Mouse (Mus musculus) heart, embryonic 15.5 days (tissue): ENCODE measurements around the gene Fbxo7. TPM values are rescaled to one million over a fixed set of nuclear protein-coding genes. Genes with fewer than 3 reads are reported as not detected.
"Not testable (repeated sequence)": the region's sequence is repeated elsewhere in the genome, so short reads cannot be mapped to it uniquely, and the experiment has no call there.

ENCODE experiments used
- ATAC-seq: fragments of 200-750 bp; cut with Nextera tagmentation; replicated peaks from 2 replicates; pipeline ENCODE4 v1.8.0; 2017; ENCODE audit warnings: low read depth, moderate TSS enrichment; ENCODE audit not compliant: insufficient number of reproducible peaks, insufficient read depth, low FRiP score
- H3K27ac ChIP-seq: fragments of 300-500 bp; sonication (generic); 2 replicates; pipeline ENCODE4 v1.5.1; 2015; ENCODE audit warnings: mild to moderate bottlenecking, inconsistent platforms
- H3K27me3 ChIP-seq: fragments of 300-500 bp; sonication (generic); 2 replicates; pipeline ENCODE4 v1.6.1; 2015; ENCODE audit warnings: inconsistent platforms
- H3K36me3 ChIP-seq: fragments of 300-500 bp; sonication (generic); 2 replicates; pipeline ENCODE4 v1.6.1; 2015; ENCODE audit warnings: mild to moderate bottlenecking, inconsistent platforms
- H3K4me1 ChIP-seq: fragments of 300-500 bp; sonication (generic); replicated peaks from 2 replicates; pipeline ENCODE4 v1.6.1; 2015; ENCODE audit warnings: inconsistent platforms
- H3K4me2 ChIP-seq: fragments of 300-500 bp; sonication (generic); 2 replicates; pipeline ENCODE4 v1.6.1; 2015; ENCODE audit warnings: inconsistent platforms, mild to moderate bottlenecking, moderate library complexity
- H3K4me3 ChIP-seq: fragments of 300-500 bp; sonication (generic); 2 replicates; pipeline ENCODE4 v1.5.1; 2015; ENCODE audit warnings: mild to moderate bottlenecking, inconsistent platforms
- H3K9ac ChIP-seq: fragments of 300-500 bp; sonication (generic); 2 replicates; pipeline ENCODE4 v1.6.1; 2015; ENCODE audit warnings: mild to moderate bottlenecking, inconsistent platforms
- H3K9me3 ChIP-seq: fragments of 300-500 bp; sonication (generic); replicated peaks from 2 replicates; pipeline ENCODE4 v1.6.1; 2016; ENCODE audit warnings: inconsistent platforms
- WGBS: fragments of 180-500 bp; shearing (Covaris S2); methylation state at CpG from one replicate; pipeline ENCODE4 v1.1.7; 2015; ENCODE audit warnings: mixed read lengths; 5-methylcytosine and 5-hydroxymethylcytosine counted together
- polyA plus RNA-seq: library from polyadenylated mRNA; unstranded; fragments of >200 nt; fragmentation: Nextera tagmentation; extraction: Ambion mirVana; gene quantifications from 2 replicates; pipeline ENCODE4 v1.2.1, GENCODE M21; 2015

Fbxo7 gene
- polyA plus RNA-seq, 1 experiment from 2014 or later: 18.2 TPM

DNA sequence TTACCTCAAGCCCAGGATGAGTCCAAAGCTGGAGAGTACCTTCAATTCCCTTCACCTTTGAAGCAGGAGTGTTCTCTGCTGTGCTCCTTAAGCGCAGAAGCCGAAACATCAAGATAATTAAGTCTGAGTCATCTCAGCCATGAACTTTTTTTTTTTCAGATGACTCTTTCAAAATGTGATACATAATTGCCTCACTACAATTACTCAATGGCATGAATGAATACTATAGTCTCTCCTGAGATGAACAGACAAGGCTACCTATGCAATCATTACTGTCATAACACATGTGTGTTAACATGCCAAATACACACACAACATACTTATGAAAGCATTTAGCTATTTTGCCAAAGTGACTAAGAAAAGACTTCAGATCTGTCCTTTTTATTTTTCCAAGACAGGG, 10.0 kb upstream of the Fbxo7 start, which contains the start of gene Bpifc:
Gene Bpifc (minus strand): TSS at position 115 of the 400 bp plus-strand sequence.
- Histone ChIP-seq H3K9ac (no peak within 1 kb of the TSS), H3K36me3 (no peaks in the 10 kb centered on the region), H3K27ac (no peak within 1 kb of the TSS), H3K4me3 (no peak within 1 kb of the TSS), H3K27me3 (no peaks in the 10 kb centered on the region), H3K9me3 (no peaks in the 10 kb centered on the region), H3K4me2 (no peak within 1 kb of the TSS), H3K4me1 (no peaks in the 10 kb centered on the region)
- WGBS: 87% methylated on average over 2 of the region's 2 CpGs
- no peak for ATAC-seq

DNA sequence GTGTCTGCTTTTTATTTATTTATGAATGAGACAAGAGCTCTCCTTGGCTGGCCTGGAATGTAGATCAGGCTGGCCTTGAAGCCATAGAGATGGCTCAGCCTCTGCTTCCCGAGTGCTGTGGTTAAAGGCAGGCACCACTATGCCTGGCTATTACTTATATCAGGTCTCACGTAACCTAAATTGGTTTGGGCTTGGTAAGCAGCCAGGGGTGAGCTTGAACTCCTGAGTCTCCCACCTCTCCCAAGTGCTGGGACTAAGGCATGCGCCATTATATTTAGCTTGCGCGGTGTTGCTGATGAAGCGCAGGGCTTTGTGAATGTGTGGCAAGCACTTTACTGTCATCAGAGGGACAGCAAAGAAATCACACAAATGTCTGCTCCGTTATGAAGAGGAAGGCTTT, 4.0 kb upstream of the Fbxo7 start:
- peaks cover 8% of the 10 kb centered on the region; the same call in 1 of the 2 replicates for H3K4me1 ChIP-seq
- H3K4me2 ChIP-seq: no peak overlapping the region
- H3K9me3 ChIP-seq: no peaks in the 10 kb centered on the region
- no peak overlapping the region for H3K9ac ChIP-seq
- H3K27me3 ChIP-seq: no peaks in the 10 kb centered on the region; the same call in 1 of the 2 replicates
- 80% methylated on average over 7 of the region's 7 CpGs for WGBS
- H3K27ac ChIP-seq: no peak overlapping the region
- no peaks in the 10 kb centered on the region for H3K36me3 ChIP-seq
- no peak overlapping the region for H3K4me3 ChIP-seq
- ATAC-seq: no peak

DNA sequence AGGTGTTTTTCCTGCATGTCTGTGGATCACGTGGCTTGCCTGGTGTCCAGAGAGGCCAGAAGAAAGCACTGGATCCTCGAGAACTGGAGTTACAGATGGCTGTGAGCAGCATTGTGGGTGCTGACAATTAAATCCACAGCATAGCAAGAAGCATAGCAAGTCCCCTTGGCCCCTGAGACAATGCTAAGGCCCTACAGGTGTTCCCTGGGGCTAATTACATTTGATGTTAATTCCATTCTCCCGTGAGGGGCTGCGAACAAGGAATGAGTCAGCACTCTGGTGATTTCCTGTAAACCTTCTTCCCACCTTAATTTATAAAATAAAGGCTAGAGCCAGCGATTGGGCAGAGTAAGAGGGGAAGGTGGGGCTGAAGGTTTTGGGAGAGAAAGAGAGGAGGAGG, 3.0 kb upstream of the Fbxo7 start:
- Histone ChIP-seq H3K9ac (no peak overlapping the region), H3K27ac (no peak overlapping the region), H3K36me3 (no peaks in the 10 kb centered on the region), H3K4me1 (peaks cover 10% of the 10 kb centered on the region; the same call in 1 of the 2 replicates), H3K9me3 (no peaks in the 10 kb centered on the region), H3K4me2 (no peak overlapping the region), H3K4me3 (no peak overlapping the region), H3K27me3 (no peaks in the 10 kb centered on the region; the same call in 1 of the 2 replicates)
- 38% methylated on average over 5 of the region's 5 CpGs for WGBS
- no peak for ATAC-seq

DNA sequence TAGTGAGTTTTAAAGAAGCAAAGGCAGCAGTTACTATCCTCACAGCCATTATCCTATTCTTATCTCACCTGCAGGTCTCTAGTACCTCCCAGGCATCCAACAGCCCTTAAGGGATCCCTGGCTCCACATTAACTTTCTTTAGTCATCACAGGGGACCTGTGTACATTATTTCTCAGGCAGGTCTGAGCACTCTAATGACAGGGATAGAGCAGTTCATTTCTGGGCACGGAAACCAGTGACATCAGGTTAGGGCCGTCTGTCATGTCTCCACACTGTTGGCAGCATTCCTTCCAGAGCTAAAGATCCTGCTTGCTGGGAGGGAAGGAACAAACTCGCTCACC, 394 bp upstream of the Fbxo7 start:
- peak overlapping the region; percentile 84 for H3K4me3 ChIP-seq
- peak overlapping the region; percentile 59 for H3K4me2 ChIP-seq
- no peaks in the 10 kb centered on the region; the same call in 1 of the 2 replicates for H3K27me3 ChIP-seq
- H3K27ac ChIP-seq: 0 out of 2 replicates have a peak overlapping the region, but pooled peaks have one; percentile 21
- no peak for ATAC-seq
- no peak overlapping the region for H3K9ac ChIP-seq
- H3K36me3 ChIP-seq: no peaks in the 10 kb centered on the region
- peaks cover 10% of the 10 kb centered on the region; the same call in 1 of the 2 replicates for H3K4me1 ChIP-seq
- H3K9me3 ChIP-seq: no peaks in the 10 kb centered on the region
- WGBS: 1% methylated on average over 3 of the region's 3 CpGs

DNA sequence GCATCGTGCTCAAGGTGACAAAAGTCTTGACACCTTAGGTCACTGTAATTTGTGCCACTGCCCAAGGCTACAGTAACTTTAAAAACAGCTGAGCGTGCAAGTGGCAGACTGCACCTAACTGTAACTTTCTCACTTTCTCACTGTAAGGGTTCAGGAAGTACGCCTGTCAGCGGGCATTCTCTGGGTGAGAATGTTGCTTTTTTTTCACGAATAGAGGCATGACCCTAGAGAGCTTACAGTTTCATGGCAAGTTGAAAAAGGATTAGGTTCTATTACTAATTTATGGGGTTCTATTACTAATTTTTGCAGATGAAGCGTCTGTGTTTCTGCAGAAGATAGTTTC, 673 bp downstream of the Fbxo7 start:
- peak overlapping the region; percentile 81 for H3K9ac ChIP-seq
- H3K36me3 ChIP-seq: no peaks in the 10 kb centered on the region
- H3K4me2 ChIP-seq: peak overlapping the region; percentile 60
- H3K4me3 ChIP-seq: peak overlapping the region; percentile 84
- H3K27me3 ChIP-seq: no peaks in the 10 kb centered on the region; the same call in 1 of the 2 replicates
- H3K4me1 ChIP-seq: peaks cover 10% of the 10 kb centered on the region; the same call in 1 of the 2 replicates
- no peaks in the 10 kb centered on the region for H3K9me3 ChIP-seq
- peak overlapping the region; percentile 93 for H3K27ac ChIP-seq
- ATAC-seq: no peak
- WGBS: 4% methylated on average over 6 of the region's 6 CpGs

DNA sequence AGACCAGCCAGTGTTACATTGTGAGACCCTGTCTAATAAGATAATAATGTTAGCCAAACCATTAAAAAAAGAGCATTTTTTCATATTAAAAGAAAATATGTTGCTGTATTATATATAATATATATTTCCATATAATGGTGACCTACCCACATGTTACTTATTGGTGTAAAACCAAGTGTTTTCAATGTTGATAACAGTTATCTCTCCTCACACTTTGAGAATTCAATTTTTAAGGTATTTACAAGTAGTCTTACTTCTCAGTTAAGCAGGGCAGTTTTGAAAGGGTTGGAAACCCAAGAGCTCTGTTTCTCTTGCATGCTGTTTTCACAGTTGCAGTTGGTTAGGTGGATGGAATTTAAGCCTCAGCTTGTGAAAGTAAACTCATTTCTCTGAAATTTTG, 1.4 kb downstream of the Fbxo7 start:
- ATAC-seq: no peak
- H3K27me3 ChIP-seq: no peaks in the 10 kb centered on the region; the same call in 1 of the 2 replicates
- no peak overlapping the region for H3K27ac ChIP-seq
- H3K4me2 ChIP-seq: peak overlapping the region; percentile 60; the same call in 1 of the 2 replicates
- no peaks in the 10 kb centered on the region for H3K36me3 ChIP-seq
- peaks cover 10% of the 10 kb centered on the region; the same call in 1 of the 2 replicates for H3K4me1 ChIP-seq
- 0 out of 2 replicates have a peak overlapping the region, but pooled peaks have one; percentile 81 for H3K9ac ChIP-seq
- no peaks in the 10 kb centered on the region for H3K9me3 ChIP-seq
- H3K4me3 ChIP-seq: peak overlapping the region; percentile 84

DNA sequence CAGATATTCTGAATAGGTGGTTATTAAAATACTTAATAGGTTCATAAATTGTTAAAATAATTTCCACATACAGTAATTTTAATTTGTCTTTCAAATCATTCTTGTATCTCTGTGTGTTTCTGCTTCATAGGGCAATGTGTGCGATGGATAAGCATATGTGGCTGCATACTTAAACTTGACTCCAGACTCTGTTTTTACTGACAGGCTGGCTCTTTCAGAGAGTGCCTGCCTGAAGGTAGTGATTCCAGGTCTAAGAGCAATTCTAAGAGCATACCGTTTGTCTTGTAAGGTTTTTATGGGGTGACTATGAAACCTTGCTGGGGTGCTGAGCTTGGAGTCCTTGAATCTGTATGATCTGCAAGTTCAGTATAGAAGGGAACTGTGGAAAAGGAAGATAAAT, 4.1 kb downstream of the Fbxo7 start:
- Histone ChIP-seq H3K9me3 (no peaks in the 10 kb centered on the region), H3K4me2 (no peak overlapping the region), H3K27ac (no peak overlapping the region), H3K4me1 (peaks cover 10% of the 10 kb centered on the region; the same call in 1 of the 2 replicates), H3K36me3 (0 out of 2 replicates have a peak, but pooled peaks cover 7% of the 10 kb centered on the region), H3K27me3 (no peaks in the 10 kb centered on the region), H3K4me3 (no peak overlapping the region), H3K9ac (no peak overlapping the region)
- WGBS: 83% methylated on average over 2 of the region's 2 CpGs
- no peak for ATAC-seq

DNA sequence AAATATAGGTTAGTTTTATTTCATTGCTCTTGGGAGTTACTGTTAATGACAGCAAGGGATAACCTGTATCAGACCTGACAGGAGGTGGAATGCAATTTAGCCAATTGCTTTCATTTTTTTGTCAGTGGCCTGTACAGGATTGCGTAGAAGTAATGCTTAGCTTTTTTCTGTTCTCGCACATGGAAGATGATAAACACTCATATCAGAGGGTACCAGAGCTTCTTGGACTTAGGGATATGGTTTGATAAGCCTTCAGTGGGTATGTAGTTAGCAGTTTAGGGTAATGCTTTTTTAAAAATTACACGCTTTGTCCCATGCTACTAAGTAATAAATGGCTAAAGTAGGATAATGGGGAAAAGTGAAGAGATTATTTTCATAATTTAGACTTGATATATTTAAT, 4.6 kb downstream of the Fbxo7 start:
- no peak for ATAC-seq
- H3K27ac ChIP-seq: no peak overlapping the region
- WGBS: 86% methylated on average over 3 of the region's 3 CpGs
- H3K4me3 ChIP-seq: no peak overlapping the region
- H3K36me3 ChIP-seq: 0 out of 2 replicates have a peak, but pooled peaks cover 7% of the 10 kb centered on the region
- H3K4me1 ChIP-seq: peaks cover 8% of the 10 kb centered on the region; the same call in 1 of the 2 replicates
- H3K9me3 ChIP-seq: no peaks in the 10 kb centered on the region
- no peak overlapping the region for H3K4me2 ChIP-seq
- H3K27me3 ChIP-seq: no peaks in the 10 kb centered on the region
- H3K9ac ChIP-seq: no peak overlapping the region

DNA sequence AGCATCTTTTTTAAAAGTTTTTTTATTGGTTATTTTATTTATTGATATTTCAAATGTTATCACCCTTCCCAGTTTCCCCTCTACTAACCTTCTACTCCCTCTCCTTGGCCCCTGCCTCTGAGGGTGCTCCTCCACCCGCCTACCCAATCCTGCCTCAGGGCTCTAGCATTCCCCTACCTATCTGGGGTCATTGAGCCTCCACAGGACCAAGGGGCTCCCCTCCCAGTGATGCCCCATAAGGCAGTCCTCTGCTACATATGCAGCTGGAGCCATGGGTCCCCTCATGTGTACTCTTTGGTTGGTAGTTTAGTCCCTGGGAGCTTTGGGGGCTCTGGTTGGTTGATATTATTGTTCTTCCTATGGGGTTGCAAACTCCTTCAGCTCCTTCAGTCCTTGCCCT, 5.0 kb downstream of the Fbxo7 start:
- H3K9me3 ChIP-seq, ATAC-seq, H3K36me3 ChIP-seq, H3K4me2 ChIP-seq, H3K27me3 ChIP-seq, H3K4me1 ChIP-seq, H3K27ac ChIP-seq, H3K4me3 ChIP-seq, H3K9ac ChIP-seq: not testable (repeated sequence)
- WGBS: 83% methylated on average over 1 of the region's 1 CpGs

DNA sequence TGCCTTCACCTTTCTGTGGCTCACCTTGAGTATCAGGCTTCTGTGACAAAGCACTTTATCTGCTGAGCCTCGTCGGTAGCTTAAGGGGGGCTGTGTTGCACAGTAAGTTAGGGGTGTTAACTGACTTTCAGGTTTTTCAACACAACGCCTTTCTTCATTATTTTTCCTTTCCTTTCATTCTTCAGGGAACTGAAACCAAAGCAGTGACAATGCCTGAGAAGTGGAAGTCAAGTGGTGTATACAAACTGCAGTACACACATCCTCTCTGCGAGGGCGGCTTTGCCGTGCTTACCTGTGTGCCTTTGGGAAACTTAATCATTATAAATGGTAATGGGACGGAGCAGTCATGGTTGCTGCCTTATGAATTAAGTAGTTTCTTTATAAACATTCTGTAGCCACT, 9.0 kb downstream of the Fbxo7 start:
- Histone ChIP-seq H3K9ac (no peak overlapping the region), H3K27ac (no peak overlapping the region), H3K4me3 (no peak overlapping the region), H3K27me3 (no peaks in the 10 kb centered on the region), H3K4me2 (no peak overlapping the region), H3K9me3 (no peaks in the 10 kb centered on the region), H3K36me3 (0 out of 2 replicates have a peak, but pooled peaks cover 7% of the 10 kb centered on the region), H3K4me1 (no peaks in the 10 kb centered on the region)
- ATAC-seq: no peak
- 82% methylated on average over 7 of the region's 7 CpGs for WGBS

DNA sequence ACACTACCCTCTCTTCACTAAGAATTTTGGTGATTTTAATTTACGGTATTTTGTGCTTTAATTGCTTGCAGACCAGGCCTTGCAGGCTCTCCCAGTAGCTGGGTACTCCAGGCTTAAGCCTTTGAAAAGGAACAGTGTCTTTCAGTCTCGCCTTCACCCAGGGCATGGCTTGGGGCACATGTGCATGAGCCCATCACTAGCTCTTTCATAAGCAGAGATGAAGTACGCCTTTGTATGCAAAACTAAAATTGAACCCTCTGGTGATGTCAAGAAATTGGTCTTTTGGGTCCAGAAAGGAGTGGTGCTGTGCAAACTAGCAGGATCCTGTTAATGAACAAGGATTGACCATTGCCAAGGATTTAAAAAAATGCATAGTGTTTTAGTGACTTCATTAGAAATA, 10.7 kb downstream of the Fbxo7 start:
- no peak overlapping the region for H3K4me3 ChIP-seq
- 85% methylated on average over 3 of the region's 3 CpGs for WGBS
- no peak overlapping the region for H3K27ac ChIP-seq
- H3K36me3 ChIP-seq: 0 out of 2 replicates have a peak, but pooled peaks cover 7% of the 10 kb centered on the region
- H3K4me2 ChIP-seq: no peak overlapping the region
- no peaks in the 10 kb centered on the region for H3K9me3 ChIP-seq
- H3K4me1 ChIP-seq: no peaks in the 10 kb centered on the region
- ATAC-seq: no peak
- no peaks in the 10 kb centered on the region for H3K27me3 ChIP-seq
- H3K9ac ChIP-seq: no peak overlapping the region

DNA sequence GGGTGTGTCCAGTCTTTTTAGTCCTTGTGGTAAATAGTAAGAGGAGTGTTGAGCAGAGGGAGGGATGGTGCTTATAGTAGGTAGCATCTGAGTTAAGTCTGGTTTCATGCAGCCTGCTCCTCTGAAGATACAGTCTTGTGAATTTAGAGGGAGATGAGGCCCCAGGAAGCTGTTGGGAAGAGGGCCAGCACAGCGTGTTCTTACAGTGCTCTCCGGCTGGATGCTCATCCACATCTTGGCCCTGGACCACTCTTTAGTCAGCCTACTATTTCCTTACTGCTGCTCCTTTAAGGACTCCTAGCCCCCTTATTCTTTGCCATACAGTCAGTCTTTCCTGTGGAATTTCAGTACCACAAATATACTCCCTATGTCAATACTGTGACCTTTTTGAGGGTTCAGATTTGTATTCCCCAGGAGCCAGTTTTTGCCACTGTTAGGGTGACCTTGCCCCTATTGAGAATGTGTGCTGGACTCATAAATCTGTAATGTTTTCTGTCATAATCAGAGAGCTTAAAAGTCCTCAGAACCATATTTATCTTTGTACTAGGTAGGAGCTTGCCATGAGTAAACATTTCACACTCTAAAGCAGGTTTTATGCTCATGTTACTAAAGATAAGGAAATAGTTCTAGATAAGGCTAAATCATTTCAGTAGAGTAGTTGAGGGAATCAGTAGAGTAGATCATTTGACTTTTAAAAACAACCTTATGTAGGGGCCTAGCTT, 12.4 kb downstream of the Fbxo7 start:
- Histone ChIP-seq H3K36me3 (peaks cover 12% of the 10 kb centered on the region; the same call in 1 of the 2 replicates), H3K4me3 (no peak overlapping the region), H3K27ac (no peak overlapping the region), H3K9me3 (no peaks in the 10 kb centered on the region), H3K4me2 (no peak overlapping the region), H3K9ac (no peak overlapping the region), H3K27me3 (no peaks in the 10 kb centered on the region), H3K4me1 (no peaks in the 10 kb centered on the region)
- ATAC-seq: no peak
- WGBS: 76% methylated on average over 2 of the region's 2 CpGs
